Mouse (Mus musculus) retina, postnatal 1 day (tissue): ENCODE measurements around the gene Myod1.

ENCODE experiments used
- DNase-seq: peaks from one replicate; pipeline ENCODE4 v3.0.0-alpha.2; 2012

Gene Myod1

DNA sequence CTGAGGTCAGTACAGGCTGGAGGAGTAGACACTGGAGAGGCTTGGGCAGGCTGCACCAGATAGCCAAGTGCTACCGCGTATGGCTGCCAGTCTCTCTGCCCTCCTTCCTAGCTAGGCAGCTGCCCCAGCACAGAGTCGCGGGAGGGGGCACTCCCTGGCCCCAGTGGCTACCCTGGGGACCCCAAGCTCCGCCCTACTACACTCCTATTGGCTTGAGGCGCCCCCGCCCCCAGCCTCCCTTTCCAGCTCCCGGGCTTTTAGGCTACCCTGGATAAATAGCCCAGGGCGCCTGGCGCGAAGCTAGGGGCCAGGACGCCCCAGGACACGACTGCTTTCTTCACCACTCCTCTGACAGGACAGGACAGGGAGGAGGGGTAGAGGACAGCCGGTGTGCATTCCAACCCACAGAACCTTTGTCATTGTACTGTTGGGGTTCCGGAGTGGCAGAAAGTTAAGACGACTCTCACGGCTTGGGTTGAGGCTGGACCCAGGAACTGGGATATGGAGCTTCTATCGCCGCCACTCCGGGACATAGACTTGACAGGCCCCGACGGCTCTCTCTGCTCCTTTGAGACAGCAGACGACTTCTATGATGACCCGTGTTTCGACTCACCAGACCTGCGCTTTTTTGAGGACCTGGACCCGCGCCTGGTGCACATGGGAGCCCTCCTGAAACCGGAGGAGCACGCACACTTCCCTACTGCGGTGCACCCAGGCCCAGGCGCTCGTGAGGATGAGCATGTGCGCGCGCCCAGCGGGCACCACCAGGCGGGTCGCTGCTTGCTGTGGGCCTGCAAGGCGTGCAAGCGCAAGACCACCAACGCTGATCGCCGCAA is at the start of gene Myod1:
TSS of gene Myod1 (plus strand) at position 303 of the 836 bp plus-strand sequence.
- DNase-seq = peak; percentile 49

DNA sequence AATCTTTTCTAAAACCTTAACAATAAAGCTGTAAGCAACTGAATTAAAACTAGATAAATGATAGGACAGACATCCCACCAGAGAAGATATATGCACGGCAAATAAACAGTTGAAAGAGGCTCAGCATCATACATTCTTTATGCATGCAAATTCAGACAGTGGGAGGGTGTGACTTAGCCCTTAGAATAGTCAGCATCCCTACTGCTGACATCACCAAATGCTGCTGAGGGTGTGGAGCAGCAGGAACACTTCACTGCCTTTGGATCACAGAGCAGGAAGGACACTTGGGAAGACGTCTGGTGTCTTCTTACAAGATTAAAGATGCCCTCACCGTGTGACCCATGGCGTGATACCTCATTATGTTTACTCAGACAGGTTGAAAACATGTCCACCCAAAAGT is 48.4 kb upstream of the Myod1 start:
- no peak for DNase-seq

DNA sequence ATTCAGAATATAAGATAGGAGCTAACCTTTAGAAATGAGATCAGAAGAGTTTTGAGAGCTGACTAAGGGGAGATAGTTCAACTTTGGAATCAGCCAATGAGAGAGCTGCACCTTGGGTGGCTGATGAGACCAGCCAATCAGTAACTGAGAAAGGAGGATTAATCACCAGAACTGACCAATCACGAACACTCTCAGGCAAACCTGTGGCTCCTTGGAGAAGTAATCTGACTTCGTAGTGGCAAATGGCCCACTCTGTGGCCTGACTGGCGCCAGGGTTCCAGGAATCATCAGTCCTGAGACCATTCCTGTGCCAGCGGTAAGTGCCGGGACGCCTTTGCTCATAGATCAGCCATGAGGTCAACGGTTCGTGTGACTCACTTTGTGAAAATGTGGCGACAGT is 38.9 kb upstream of the Myod1 start:
- DNase-seq = no peak

DNA sequence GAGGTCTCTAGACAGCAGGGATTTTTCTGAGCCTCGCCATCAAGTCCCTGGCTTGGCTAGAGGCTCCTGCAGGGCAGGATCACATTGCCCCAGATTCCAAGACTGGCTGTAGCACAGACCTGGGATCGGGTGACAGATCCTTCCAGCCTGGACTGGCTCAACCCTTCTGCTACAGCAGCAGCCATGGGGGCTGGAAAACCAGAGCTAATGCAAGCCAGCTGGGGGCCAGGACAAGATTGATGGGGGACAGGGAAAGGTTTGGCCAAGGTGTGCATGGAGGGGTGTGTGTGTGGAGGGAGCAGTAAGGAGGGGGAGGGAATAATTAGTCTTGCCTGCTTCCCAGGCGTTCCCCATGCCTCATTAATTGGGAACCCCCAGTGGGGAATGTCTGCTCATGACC is 36.5 kb upstream of the Myod1 start:
- DNase-seq = peak; percentile 43

DNA sequence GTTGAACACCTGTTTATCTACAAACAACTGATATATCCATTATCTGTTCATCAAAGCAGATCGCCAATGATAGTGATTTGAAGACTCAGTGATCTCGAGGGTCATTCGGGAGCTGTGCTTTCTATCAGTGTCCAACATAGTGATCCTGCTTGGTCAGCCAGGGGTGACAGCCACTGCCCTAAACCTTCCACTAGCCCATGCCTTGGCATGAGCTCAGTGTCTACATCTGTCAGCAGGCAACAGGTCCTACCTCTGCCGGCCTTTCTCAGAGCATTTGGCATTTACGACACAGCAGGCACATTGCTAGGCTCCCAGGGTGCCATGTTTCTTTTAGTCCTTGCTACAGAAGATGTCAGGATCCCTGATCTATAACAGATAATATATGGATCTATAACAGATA is 36.0 kb upstream of the Myod1 start:
- no peak for DNase-seq

DNA sequence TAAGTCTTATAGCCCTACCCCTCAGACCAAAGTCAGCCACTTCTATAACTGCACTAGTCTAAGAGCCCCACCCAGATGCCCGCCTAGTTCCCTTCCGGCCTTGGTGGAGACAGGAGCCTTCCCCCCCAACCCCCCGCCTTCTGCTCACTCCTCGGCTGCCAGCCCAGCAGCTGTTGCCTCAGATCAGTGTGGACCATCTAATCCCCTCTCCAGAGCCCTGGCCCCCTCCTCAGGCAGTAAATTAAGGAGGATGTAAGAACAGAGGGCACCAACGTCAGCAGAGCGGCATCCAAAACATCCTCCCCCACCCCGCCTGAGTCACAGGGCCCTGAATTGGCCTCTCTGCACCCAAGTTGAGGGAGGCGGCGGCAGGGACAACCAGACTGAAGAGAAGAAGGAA is 34.8 kb upstream of the Myod1 start:
- peak; percentile 35 for DNase-seq

DNA sequence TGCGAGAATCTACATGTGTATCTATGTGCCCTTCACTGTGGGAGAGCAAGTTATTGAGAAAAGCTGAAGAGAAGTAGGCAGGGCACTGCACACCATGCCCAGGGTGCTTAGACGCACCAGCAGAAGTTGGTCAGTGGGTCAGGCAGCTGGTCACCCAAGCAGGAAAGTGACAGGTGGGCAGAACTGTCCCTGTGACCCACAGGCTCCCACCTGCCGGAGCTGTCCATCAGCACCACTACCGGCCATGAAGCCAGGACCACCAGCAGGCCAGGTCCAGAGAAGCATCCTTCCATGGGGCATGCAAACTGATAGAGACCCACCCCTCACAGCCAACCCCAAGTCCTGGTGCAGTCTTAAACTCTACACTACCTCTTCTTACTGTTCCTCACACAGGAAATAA is 28.6 kb upstream of the Myod1 start:
- no peak for DNase-seq

DNA sequence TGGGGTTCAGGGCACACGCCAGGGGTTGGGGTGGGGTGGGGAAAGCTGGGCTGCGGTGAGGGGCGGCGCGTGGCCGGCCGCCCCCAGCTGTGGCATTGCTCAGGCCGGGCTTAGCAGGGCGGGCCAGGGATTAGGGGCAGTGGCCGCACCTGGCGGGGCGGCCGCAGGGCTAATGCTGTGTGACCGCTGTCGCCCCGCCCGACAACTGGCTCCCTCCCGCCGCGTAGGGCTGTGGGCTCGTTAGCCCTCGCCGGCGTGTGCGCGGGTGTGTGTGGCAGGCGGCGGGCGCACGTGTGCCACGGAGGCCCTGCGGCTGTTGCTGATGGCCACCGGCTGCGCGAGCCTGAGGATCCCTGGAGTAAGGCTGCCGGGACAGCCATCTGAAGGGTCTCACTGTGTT is 27.5 kb upstream of the Myod1 start:
- DNase-seq = peak; percentile 58

DNA sequence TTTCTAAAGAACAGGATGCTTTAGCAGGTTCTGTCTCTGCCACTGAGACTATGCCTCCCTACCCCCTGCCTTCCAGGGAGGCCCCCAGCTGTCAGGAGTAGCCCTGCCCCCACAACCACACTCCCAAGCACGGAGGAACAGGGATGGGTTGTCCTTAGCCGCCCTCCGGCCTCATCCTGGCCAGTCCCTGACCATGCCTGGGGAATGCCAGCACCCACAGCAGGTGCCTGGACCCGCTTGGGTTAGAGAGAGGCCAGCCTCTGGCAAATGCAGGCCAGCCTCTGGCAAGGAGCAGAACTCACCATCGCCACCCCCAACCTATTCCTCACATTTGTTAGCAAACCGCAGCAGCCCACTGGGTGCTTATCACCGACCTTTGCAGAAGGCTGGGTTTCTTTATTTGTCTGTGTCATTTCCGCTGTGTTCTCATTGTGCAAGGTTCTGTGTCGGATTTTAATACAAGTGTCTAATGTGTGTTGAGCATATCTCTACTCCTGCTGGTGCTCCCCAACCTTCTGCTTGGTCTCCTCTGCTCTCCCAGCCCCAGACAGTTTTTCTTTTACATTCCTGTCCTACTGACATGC is 26.1 kb upstream of the Myod1 start:
- no peak for DNase-seq

DNA sequence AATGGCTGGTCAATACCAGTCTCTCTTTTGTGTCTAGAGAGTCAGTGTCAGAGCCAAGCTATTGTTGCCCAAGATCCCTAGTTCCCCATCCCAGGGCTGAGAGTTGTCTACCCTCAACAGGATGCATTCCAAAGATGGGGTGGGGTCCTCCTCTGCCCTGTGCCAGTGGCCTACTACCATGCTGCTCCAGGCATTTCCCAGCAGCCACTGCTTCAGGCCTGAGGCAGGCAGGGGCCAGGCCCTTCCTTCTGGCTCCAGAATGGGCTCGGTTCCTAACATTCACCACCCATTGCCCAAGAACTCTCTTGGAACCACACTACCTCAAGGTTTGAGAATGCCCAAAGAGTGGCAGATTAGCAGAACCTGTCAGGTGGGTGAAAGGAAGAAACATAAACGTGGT is 23.5 kb upstream of the Myod1 start:
- no peak for DNase-seq

DNA sequence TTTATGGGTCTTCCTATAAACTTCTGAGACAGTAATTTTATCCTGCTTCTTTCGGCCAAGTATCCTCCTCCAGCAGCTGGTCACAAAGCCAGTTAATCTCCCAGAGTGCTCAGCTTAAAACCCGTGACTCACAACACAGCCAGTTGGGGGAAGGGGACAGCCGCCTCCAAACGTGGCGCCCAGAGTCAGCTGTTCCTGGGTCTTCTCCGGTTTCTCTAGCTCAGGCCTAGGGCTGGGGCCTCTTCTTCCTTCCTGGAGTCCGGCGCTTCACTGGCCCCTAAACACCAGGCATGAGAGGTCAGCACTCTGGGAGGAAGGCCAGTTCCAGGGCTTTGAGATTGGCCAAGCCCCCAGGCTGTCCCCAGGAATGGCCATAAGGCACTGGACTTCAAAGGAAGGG is 23.1 kb upstream of the Myod1 start:
- peak; percentile 36 for DNase-seq

DNA sequence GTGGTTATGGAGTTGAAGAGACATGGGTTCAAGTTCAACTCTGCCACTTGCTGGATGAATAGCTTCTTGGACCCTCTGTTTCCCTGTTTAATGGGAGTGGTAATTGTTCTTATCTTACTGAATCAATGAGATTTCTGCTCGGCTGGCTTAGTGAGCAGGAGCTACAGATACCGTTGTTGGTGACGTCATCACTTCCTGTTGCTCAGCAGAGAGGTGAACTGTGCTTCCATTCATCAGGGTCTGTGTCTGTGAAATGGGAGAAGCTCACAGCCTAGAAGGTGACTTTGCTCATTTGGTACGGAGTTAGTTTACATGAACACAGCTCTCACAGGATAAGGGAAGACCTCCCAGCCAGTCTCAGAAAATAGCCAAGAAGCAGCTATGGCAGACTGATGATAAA is 22.4 kb upstream of the Myod1 start:
- no peak for DNase-seq

DNA sequence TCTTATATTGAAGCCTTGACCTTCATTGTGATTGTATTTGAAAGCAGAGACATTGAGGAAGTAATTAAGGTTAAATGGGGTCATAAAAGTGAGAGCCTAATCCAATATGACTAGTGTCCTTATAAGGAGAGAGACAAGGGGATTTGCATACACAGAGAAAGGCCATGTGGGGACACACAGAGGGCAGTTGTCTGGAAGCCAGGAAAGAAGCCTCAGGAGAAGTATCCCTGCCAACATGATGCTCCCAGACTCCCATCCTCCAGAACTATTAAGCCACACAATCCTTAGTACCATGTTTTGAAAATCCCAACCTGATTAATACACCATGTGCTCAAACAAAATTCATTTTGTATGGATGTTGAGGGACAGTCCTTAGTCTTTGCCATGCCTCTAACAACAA is 14.5 kb upstream of the Myod1 start:
- DNase-seq = no peak

DNA sequence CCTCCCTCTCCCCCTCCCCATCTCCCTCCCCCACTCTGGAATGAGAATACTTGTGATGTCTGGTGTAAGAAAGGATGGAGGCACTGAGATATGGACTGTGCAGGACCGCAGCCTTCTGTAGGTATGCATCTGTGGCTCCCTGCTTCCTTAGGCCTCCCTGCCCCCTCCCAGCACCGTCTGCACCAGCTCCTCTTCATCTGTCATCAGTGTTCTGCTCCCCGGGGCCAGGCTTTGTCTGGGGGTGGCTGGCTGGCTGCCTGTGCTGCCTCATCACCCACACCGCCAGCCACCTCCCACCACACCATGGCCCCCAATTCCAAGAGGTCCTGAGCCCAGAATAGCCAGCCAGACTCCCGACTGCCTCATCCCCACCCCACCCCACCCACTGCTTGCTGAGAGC is 12.1 kb upstream of the Myod1 start:
- no peak for DNase-seq

DNA sequence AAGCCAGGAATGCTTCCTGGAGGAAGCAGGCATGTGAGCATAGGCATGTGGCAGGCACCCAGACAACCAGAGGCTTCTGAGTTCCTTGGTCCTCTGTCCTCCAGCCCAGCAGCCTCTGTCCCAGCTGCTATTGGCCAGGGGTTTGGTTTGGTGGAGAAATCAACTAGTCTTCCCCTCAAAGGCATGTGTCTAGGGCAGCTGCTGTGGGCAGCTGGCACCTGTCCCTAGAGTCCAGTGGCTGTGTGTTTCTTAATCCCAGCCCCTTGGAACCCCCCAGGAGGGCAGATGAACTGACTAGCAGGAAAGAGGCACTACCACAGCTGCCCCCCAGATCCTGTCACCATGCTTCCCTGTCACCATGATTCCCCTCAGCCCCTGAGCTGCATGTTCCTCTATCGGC is 10.5 kb upstream of the Myod1 start:
- DNase-seq = no peak

DNA sequence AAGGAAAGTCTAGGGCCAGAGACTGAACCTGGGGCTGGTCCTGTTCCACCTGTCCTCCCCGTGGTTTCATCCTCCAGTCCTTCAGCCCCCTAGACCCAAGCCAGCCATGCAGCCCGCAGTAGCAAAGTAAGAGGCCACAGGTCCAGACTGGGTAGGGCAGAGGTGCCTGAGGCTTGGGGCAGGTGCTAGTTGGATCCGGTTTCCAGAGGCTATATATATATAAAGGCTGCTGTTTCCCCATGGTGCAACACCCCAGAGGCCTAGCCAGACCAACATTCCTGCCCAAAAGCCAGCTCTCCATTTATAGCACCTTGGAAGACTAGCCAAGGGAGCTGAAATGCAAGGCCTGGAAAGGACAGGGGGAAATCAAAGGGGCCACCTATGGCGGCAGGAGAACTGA is 5.2 kb upstream of the Myod1 start:
- DNase-seq = no peak

DNA sequence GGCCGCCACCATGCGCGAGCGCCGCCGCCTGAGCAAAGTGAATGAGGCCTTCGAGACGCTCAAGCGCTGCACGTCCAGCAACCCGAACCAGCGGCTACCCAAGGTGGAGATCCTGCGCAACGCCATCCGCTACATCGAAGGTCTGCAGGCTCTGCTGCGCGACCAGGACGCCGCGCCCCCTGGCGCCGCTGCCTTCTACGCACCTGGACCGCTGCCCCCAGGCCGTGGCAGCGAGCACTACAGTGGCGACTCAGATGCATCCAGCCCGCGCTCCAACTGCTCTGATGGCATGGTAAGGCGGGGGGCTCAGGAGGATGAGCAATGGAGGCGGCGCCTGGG is 703 bp downstream of the Myod1 start:
- DNase-seq = peak; percentile 64

DNA sequence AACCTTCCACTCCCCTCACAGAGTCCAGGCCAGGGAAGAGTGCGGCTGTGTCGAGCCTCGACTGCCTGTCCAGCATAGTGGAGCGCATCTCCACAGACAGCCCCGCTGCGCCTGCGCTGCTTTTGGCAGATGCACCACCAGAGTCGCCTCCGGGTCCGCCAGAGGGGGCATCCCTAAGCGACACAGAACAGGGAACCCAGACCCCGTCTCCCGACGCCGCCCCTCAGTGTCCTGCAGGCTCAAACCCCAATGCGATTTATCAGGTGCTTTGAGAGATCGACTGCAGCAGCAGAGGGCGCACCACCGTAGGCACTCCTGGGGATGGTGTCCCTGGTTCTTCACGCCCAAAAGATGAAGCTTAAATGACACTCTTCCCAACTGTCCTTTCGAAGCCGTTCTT is 1.8 kb downstream of the Myod1 start:
- peak; percentile 38 for DNase-seq

DNA sequence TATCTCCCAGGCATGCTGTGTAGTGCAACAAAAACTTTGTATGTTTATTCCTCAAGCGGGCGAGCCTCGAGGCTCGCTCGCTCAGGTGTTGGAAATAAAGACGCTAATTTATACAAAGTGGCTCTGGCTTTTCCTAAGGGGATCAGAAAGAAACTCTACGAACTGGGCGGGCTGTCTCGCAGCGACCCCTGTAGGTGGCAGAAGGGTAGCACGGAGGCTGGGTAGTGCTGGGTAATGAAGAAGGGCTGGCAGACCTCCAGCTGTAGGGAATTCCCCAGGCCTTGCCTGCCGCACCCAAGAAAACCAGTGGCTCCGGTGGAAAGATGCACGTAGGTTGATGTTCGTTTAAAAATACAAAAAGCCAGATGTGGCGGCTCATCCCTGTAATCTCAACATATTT is 2.7 kb downstream of the Myod1 start:
- peak; percentile 84 for DNase-seq

DNA sequence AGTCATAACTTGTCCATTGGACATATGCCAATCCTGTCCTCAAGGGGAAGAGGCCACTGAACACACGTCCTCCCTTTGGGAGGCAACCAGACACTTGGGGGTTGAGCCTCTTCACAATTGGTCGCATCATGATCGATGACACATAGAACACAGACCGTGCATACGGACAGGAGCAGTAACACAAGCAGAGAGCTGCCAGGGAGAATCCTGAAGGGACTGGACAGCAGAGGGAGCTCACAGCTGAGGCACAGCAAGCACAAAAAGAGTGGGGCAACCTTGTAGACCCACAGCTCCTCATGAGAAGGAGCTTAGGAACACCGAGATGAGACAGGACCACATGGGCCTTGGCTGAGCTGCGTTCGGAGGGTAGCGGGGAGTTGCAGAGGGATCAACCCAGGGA is 4.4 kb downstream of the Myod1 start:
- DNase-seq = peak; percentile 23

DNA sequence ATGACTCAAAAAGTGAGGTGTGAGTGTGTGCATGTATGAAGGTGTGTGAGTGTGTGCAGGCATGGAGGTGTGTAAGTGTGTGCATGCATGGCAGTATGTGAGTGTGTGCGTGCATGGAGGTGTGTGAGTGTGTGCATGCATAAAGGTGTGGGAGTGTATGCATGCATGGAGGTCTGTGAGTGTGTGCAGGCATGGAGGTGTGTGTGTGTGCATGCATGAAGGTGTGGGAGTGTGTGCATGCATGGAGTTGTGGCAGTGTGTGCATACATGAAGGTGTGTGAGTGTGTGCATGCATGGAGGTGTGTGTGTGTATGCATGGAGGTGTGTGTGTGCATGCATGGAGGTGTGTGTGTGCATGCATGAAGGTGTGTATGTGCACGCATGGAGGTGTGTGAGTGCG is 11.2 kb downstream of the Myod1 start:
- DNase-seq = no peak

DNA sequence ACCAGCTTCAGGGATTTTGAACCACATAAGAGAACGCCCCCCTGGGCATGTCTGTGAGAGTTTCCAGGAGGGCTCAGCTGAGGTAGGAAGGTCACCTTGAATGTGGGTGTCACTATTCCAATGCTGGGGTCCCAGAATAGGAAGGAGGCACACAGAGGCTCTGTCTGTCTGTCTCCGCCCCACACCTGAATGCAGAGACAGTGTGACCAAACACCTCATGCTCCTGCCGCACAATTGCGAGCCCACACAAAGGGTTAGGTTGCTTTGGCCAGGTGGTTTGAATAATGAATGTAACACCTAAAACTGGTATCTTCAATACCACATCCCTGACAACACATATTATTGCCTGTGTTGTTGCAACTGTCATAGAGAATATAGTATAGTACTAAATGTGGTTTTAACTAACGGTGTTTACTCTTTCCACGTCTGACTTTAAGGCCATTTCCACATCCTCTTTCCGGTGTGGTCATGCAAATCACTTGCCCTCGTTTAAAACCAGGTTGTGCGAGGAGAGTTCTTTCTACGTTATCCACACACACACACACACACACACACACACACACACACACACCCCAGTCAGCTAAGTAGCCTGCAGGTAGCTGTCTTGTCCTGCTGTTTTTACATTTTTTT is 13.3 kb downstream of the Myod1 start:
- DNase-seq = no peak

DNA sequence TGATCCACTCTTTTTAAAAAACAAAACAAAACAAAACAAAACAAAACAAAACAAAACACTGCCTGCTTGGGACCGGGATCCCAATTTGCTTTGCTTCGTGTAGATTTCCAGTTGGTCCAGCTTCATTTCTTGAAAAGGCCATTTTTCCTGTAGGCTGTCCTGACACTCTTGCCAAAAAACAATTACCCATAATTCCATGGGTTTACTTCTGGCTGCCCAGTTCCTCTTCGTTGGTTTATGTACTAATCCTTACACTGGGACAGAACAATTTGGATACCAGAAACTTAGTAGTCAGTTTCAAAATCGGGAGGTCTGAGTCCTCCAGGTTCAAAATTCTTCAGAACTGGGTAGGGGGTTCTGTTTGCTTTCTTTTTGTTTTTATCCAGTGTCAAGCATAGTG is 14.0 kb downstream of the Myod1 start:
- no peak for DNase-seq

DNA sequence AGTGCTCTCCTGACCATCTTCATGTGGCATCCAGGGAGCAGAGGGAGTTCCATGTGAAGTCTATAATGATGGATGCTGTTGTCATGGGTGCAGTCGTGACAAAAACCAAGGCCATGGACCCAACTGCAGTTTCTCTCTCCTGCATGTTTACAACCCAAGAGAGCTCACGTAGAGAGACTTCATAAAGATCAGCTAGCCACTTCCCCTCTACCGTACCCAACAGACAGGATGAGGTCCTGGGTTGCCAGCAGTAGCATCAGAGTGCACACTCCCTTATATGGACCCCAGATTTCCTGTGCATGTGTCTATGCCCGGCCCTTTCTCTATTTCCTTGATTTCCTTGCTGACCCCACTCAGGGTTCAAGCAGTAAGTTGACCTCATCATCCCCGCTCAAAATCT is 15.4 kb downstream of the Myod1 start:
- DNase-seq = no peak

DNA sequence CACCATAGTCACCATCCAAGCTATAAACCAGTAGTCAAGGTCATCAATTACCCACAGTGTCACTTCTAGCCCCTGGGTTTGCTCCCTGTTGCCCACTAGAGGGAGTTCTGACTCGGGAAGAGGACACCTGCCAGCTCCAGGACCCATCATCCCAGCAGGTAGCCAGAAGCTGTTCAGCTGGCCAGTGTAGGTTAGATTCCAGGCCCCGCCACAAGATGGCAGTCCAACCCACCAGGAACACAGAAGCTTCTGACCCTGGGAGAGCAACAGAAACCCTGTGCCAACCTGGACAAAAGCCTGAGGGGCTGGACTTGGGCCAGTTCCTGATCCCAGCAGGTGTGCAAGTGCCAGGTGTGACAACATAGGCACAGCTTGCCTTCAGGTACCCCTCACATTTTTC is 16.8 kb downstream of the Myod1 start:
- peak; percentile 91 for DNase-seq
